Mouse (Mus musculus) MEL (cell line): ENCODE data around the gene Cenpu.

Experiments
- CTCF ChIP-seq, 3 experiments: IDR thresholded peaks in 2 of 3; conservative IDR thresholded peaks in 1 of 3; 2 replicates each; pipeline ENCODE4 v1.5.1; 2011 to 2012; ENCODE audit warnings: low read length in 3 of 3, low read depth in 2 of 3, mild to moderate bottlenecking in 2 of 3, improper control_type of control experiment in 1 of 3, inconsistent platforms in 1 of 3, mixed read lengths in 1 of 3, moderate library complexity in 1 of 3; ENCODE audit not compliant: control insufficient read depth in 1 of 3, insufficient read depth in 1 of 3, poor library complexity in 1 of 3, severe bottlenecking in 1 of 3
- ZNF384 ChIP-seq: IDR thresholded peaks from 2 replicates; pipeline ENCODE4 v1.6.1; 2012; ENCODE audit warnings: low read depth, mild to moderate bottlenecking, inconsistent platforms, low read length, improper control_type of control experiment

- TF ChIP-seq CTCF (IDR thresholded peaks at IDR 0.05 in 2 of 3, conservative IDR thresholded peaks at IDR 0.05 in 1 of 3; ENCODE audit: control insufficient read depth in 1 of 3, insufficient read depth in 1 of 3, low read depth in 2 of 3, low read length in 3 of 3, poor library complexity in 1 of 3, severe bottlenecking in 1 of 3), result no peak
- no peak for TF ChIP-seq ZNF384
Observed at GRCm38 (mm10) chr8:46526098-46526497, 25.7 kb upstream of the Cenpu start.
